Mouse (Mus musculus) hindbrain, embryonic 15.5 days (tissue): Measurements from ENCODE around the gene Olfr94. TPM values are rescaled to one million over a fixed set of nuclear protein-coding genes. Genes with fewer than 3 reads are reported as not detected.
"Not testable (repeated sequence)": the region's sequence is repeated elsewhere in the genome, so short reads cannot be mapped to it uniquely, and the experiment has no call there.

Source experiments
- ATAC-seq: fragments of 200-750 bp; cut with Nextera tagmentation; 2 replicates; pipeline ENCODE4 v1.8.0; 2017; ENCODE audit warnings: low read depth, moderate number of reproducible peaks, moderate TSS enrichment; ENCODE audit not compliant: low FRiP score
- H3K27ac ChIP-seq: fragments of 300-500 bp; sonication (generic); replicated peaks from 2 replicates; pipeline ENCODE4 v1.5.1; 2015; ENCODE audit warnings: mild to moderate bottlenecking, inconsistent platforms
- H3K27me3 ChIP-seq: fragments of 300-500 bp; sonication (generic); 2 replicates; pipeline ENCODE4 v1.6.1; 2015; ENCODE audit warnings: control low read depth, inconsistent platforms
- H3K36me3 ChIP-seq: fragments of 300-500 bp; sonication (generic); 2 replicates; pipeline ENCODE4 v1.6.1; 2015; ENCODE audit warnings: control low read depth, inconsistent platforms
- H3K4me1 ChIP-seq: fragments of 300-500 bp; sonication (generic); replicated peaks from 2 replicates; pipeline ENCODE4 v1.6.1; 2015; ENCODE audit warnings: control low read depth, inconsistent platforms
- H3K4me2 ChIP-seq: fragments of 300-500 bp; sonication (generic); 2 replicates; pipeline ENCODE4 v1.6.1; 2015; ENCODE audit warnings: moderate library complexity, mild to moderate bottlenecking, inconsistent platforms
- H3K4me3 ChIP-seq: fragments of 300-500 bp; sonication (generic); 2 replicates; pipeline ENCODE4 v1.5.1; 2015; ENCODE audit warnings: mild to moderate bottlenecking, inconsistent platforms
- H3K9ac ChIP-seq: fragments of 300-500 bp; sonication (generic); 2 replicates; pipeline ENCODE4 v1.6.1; 2015; ENCODE audit warnings: inconsistent platforms
- H3K9me3 ChIP-seq: fragments of 300-500 bp; sonication (generic); 2 replicates; pipeline ENCODE4 v1.6.1; 2016; ENCODE audit warnings: control low read depth, inconsistent platforms
- WGBS: fragments of 180-500 bp; shearing (Covaris S2); methylation state at CpG from one replicate; pipeline ENCODE4 v1.1.7; 2015; 5-methylcytosine and 5-hydroxymethylcytosine counted together
- polyA plus RNA-seq: library from polyadenylated mRNA; unstranded; fragments of >200 nt; fragmentation: Nextera tagmentation; extraction: Ambion mirVana; gene quantifications from 2 replicates; pipeline ENCODE4 v1.2.1, GENCODE M21; 2015

The Olfr94 gene
- polyA plus RNA-seq, result not detected in 2 replicates

DNA sequence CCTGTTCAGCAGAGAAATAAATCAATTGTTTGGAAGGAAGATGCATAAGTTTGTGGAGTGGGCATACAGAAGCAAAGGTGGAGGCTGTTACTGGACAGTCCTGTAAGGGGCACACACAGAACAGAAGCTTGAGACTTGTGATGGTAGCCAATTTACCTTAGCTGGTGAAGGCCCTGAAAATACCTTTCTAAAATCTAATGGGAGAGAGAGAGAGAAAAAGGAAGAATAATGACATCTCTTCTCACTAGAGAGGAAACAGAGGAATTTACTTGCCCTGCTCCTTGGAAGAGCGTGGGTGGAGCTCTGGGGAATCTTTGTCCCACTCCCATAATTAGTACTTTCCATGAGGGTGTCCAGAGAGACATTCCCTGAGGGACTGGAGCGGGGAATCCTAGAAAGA is at the start of gene Olfr94:
Gene Olfr94 (minus strand): TSS at position 101 of the 400 bp plus-strand sequence.
- Histone ChIP-seq H3K27me3 (peaks cover 16% of the 10 kb centered on the region), H3K9me3 (no peaks in the 10 kb centered on the region), H3K4me1 (peaks cover 9% of the 10 kb centered on the region; the same call in 1 of the 2 replicates), H3K4me2 (no peak within 1 kb of the TSS), H3K36me3 (no peaks in the 10 kb centered on the region), H3K27ac (no peak within 1 kb of the TSS), H3K9ac (no peak within 1 kb of the TSS), H3K4me3 (no peak within 1 kb of the TSS)
- WGBS, result 73% methylated on average over 2 of the region's 2 CpGs
- ATAC-seq, result no peak

DNA sequence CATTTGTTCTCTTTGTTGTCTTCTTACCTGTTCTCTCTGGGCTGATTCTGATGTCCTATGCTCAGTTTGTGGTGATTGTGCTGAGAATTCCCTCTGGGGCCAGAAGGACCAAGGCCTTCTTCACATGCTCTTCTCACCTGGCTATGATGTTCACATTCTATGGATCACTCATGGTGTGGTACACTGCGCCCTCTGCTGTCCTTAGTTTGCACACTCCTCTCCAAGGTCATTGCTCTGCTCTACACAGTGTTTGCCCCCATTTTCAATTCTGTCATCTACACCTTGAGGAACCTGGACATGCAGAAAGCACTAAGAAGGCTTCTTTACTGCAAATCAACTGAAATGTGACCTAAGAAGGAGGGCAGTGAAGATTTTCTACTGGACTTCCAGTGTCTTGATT is 49.8 kb upstream of the Olfr94 start:
- no peak overlapping the region for H3K4me2 ChIP-seq
- H3K9me3 ChIP-seq, result no peaks in the 10 kb centered on the region
- H3K4me3 ChIP-seq, result no peak overlapping the region
- H3K27me3 ChIP-seq, result no peaks in the 10 kb centered on the region
- no peaks in the 10 kb centered on the region for H3K4me1 ChIP-seq
- H3K9ac ChIP-seq, result no peak overlapping the region
- 21% methylated on average over 1 of the region's 1 CpGs for WGBS
- H3K36me3 ChIP-seq, result no peaks in the 10 kb centered on the region
- H3K27ac ChIP-seq, result no peak overlapping the region
- no peak for ATAC-seq

DNA sequence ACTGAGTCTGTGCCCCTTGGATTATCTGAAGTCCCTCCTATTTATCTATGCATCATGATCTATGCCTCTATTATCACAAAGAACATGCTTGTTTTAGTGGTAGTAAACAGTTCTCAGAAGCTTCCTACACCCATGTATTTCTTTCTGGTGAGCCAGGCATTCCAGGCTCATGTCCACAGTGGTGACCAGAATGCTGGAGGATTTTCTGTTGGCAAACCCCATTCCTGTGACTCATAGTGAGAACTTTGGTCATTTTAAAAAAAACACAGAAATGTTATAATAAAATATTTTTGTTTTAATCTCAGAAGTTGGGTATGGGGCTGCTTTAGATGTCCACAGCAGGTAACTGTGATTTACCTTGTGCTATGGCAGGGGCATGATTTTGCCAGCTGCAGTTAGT is 48.7 kb upstream of the Olfr94 start:
- Histone ChIP-seq H3K9ac (no peak overlapping the region), H3K4me2 (no peak overlapping the region), H3K36me3 (no peaks in the 10 kb centered on the region), H3K27me3 (no peaks in the 10 kb centered on the region), H3K27ac (no peak overlapping the region), H3K9me3 (no peaks in the 10 kb centered on the region), H3K4me3 (no peak overlapping the region), H3K4me1 (no peaks in the 10 kb centered on the region)
- ATAC-seq, result no peak

DNA sequence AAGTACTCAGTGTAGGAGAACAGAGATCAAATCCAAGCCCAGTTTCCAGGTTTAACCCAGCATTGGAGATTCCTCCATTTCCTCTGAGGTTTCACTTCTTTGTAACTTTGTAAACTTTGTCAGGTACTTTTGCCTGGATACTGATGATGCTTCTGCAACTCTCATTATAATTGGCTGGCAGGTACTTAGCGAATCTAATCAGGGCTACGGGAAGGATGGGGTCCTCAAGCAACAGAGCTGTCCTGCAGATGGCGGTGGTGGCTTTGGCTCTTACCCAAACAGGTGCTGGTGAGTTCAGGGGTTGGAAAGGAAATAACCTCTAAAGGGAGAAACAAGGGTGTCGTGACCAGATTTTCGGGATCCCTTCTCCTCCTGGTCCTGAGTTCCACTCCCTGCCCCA is 45.9 kb upstream of the Olfr94 start:
- 34% methylated on average over 5 of the region's 5 CpGs for WGBS
- ATAC-seq, result no peak

DNA sequence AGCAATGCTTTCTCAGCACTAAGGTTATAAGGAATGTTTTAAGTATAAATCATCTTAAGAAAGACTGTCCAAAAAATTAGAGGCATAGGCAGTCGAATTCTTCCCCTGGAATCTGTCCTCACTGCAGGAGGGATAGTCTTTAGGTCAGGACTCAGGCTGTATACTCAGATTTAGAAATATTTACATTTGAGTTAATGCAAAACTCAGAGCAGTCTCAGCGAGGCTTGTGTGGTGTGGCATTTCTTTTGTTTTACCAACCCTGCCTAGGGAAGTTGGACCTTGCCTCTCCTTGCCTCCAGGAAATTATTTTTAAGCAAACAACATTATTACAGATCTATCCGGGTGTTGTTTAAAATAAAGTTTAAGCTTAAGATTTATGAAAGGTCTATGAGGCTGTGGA is 41.4 kb upstream of the Olfr94 start:
- Histone ChIP-seq H3K4me3 (no peak overlapping the region), H3K36me3 (no peaks in the 10 kb centered on the region), H3K9me3 (no peaks in the 10 kb centered on the region), H3K27me3 (no peaks in the 10 kb centered on the region), H3K27ac (no peak overlapping the region), H3K9ac (no peak overlapping the region), H3K4me1 (no peaks in the 10 kb centered on the region), H3K4me2 (no peak overlapping the region)
- ATAC-seq, result no peak
- WGBS, result 58% methylated on average over 3 of the region's 3 CpGs

More for the DNA sequence above, 45.9 kb upstream of the Olfr94 start:
- H3K4me2 ChIP-seq, result no peak overlapping the region
- no peak overlapping the region for H3K27ac ChIP-seq
- H3K27me3 ChIP-seq, result no peaks in the 10 kb centered on the region
- H3K9me3 ChIP-seq, result no peaks in the 10 kb centered on the region
- H3K4me3 ChIP-seq, result no peak overlapping the region
- no peak overlapping the region for H3K9ac ChIP-seq
- H3K36me3 ChIP-seq, result no peaks in the 10 kb centered on the region
- H3K4me1 ChIP-seq, result no peaks in the 10 kb centered on the region

DNA sequence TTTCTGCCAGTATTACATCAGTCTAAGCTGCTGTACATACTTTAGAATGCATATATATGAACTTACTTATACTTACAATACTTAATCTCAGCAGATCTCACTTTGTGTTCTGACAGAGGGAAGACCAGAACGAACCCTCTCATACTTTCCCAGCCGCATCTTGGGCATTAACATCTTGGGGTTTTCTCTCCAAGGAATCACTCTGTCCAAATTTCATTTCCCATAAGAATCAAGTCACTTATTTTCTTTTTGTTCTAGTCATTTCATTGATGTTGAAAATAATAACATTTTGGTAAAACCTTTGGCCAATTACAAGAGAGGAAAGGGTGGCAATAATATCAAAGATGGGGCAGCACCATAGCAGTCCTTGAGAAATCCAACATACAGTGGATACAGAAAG is 36.4 kb upstream of the Olfr94 start, which contains the start of gene Olfr97:
Gene Olfr97 (minus strand): TSS at position 101 of the 400 bp plus-strand sequence.
- not testable (repeated sequence) for H3K4me1 ChIP-seq, ATAC-seq, H3K36me3 ChIP-seq, H3K27me3 ChIP-seq, H3K9me3 ChIP-seq, H3K4me3 ChIP-seq, H3K27ac ChIP-seq, H3K9ac ChIP-seq, H3K4me2 ChIP-seq
- WGBS, result 95% methylated on average over 2 of the region's 2 CpGs

DNA sequence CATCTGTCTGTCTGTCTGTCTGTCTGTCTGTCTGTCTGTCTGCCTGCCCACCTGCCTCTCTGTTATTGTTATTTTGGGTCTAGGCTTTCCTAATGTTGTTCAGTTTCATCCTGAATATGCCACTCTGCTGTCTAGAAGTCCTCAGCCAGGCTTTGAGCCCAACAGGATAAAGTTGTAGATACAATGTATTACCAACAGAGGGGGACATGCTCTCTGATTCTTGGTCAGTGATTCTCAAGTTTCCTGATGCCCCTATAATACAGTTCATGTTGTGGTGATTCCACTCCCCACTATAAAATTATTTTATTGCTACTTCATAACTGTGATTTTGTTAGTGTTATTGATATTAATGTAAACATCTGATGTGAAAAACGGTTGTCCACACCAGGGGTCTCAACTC is 21.1 kb upstream of the Olfr94 start:
- Histone ChIP-seq H3K4me3 (no peak overlapping the region), H3K4me2 (no peak overlapping the region), H3K27me3 (no peaks in the 10 kb centered on the region), H3K9me3 (no peaks in the 10 kb centered on the region), H3K36me3 (no peaks in the 10 kb centered on the region), H3K4me1 (no peaks in the 10 kb centered on the region), H3K27ac (no peak overlapping the region), H3K9ac (no peak overlapping the region)
- WGBS, result 31% methylated on average over 1 of the region's 1 CpGs
- ATAC-seq, result no peak

DNA sequence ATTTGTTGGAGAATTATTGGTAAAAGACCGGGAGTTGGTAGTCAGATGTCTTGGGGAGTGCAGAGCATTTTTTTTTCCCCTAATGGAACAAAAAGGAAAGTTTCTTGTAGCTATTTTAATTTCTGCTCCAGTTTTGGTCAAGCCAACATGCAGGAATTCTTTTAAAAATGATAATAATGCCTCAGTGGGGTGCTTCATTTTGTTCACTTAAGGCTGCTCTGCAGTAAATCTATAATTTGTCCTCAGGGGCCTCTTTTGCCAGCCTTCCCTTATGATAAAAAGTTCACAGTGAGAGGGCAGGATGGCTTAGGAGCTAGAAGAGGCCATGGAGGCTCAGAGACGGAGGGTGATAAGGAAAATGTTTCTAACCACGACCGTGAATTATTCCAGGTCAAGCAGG is 19.1 kb upstream of the Olfr94 start, which contains the start of gene Olfr96:
Gene Olfr96 (plus strand): TSS at position 301 of the 400 bp plus-strand sequence.
- H3K4me2 ChIP-seq, result no peak within 1 kb of the TSS
- H3K27me3 ChIP-seq, result no peaks in the 10 kb centered on the region
- ATAC-seq, result no peak
- no peak within 1 kb of the TSS for H3K4me3 ChIP-seq
- H3K4me1 ChIP-seq, result no peaks in the 10 kb centered on the region
- no peak within 1 kb of the TSS for H3K9ac ChIP-seq
- H3K27ac ChIP-seq, result no peak within 1 kb of the TSS
- H3K36me3 ChIP-seq, result no peaks in the 10 kb centered on the region
- 63% methylated on average over 4 of the region's 4 CpGs for WGBS
- no peaks in the 10 kb centered on the region for H3K9me3 ChIP-seq

DNA sequence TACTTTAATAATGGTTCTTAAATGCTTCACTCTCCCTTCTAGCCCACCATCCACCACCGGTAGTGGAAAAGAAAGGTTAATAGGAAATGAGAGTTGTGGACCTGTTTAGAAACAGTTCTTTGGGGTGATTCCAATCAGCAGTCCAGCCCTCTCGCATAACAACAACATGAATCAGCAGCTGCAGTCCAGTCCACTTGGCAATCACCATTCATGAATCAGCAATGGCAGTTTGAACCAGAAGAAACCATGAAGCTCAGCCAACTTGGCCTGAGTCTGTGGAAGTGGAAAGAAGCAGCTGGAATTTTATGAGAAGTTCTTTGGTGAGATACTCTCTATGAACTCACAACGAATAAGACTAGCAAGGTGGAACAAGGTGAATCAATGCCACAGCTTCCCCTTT is 17.7 kb upstream of the Olfr94 start:
- 88% methylated on average over 3 of the region's 3 CpGs for WGBS
- no peak overlapping the region for H3K4me2 ChIP-seq
- no peaks in the 10 kb centered on the region for H3K4me1 ChIP-seq
- H3K27ac ChIP-seq, result no peak overlapping the region
- no peaks in the 10 kb centered on the region for H3K9me3 ChIP-seq
- H3K9ac ChIP-seq, result no peak overlapping the region
- no peak overlapping the region for H3K4me3 ChIP-seq
- H3K27me3 ChIP-seq, result no peaks in the 10 kb centered on the region
- H3K36me3 ChIP-seq, result no peaks in the 10 kb centered on the region
- ATAC-seq, result no peak

DNA sequence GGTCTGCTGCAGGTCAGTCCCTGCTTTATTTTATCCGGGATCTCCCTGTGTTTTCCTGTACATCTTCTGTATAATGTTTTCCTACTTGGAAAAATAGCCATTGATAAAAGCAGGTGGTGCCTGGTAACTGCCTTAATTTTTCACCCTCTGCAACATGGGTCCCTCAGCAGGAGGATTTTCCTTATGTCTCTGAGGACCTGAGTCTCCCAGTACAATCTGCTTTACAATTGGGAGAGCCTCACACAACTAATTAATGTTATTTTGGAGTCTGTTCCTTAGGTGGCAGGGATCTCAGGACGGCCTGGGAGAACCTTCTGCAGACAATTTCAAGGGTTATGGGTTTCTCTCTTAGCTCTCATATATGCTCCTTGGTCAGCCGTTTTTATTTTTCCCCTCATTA is 12.2 kb upstream of the Olfr94 start, which contains the start of gene Olfr95:
Gene Olfr95 (minus strand): TSS at position 101 of the 400 bp plus-strand sequence.
- Histone ChIP-seq H3K27ac (no peak within 1 kb of the TSS), H3K9ac (no peak within 1 kb of the TSS), H3K4me1 (0 out of 2 replicates have a peak, but pooled peaks cover 4% of the 10 kb centered on the region), H3K9me3 (no peaks in the 10 kb centered on the region), H3K4me2 (no peak within 1 kb of the TSS), H3K36me3 (no peaks in the 10 kb centered on the region), H3K27me3 (peaks cover 8% of the 10 kb centered on the region; the same call in 1 of the 2 replicates), H3K4me3 (no peak within 1 kb of the TSS)
- 84% methylated on average over 3 of the region's 3 CpGs for WGBS
- no peak for ATAC-seq

DNA sequence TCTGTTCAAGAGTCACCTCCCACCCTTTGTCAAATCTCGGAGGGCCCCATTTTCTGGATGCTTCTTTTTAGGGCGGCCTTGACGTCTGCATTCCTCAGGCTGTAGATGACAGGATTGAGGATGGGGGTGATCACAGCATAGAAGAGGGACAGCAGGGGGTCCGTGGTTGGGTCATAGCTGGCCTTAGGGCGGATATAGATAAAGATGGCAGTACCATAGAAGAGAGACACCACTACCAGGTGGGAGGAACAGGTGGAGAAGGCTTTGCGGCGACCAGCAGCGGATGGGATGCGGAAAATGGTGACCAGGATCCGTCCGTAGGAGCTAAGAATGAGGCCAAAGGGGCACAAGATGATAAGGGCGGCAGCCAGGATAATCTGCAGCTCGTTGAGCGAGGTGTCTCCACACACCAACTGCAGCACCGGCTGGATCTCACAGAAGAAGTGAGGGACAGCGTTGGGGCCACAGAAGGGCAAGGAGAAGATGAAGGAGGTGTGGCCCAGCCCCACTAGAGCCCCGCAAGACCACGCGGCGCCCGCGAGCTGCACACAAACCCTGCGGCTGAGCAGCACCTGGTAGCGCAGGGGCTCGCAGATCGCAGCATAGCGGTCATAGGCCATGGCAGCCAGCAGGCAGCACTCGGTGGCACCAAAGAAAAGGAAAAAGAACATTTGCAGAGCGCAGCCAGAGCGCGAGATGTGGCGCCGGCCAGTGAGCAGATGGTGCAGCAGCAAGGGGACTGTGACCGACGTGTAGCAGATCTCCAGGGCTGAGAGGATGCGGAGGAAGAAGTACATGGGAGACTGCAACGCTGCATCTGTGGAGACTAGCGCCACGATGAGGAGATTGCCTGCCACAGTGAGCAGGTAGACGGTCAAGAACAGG is 10.3 kb upstream of the Olfr94 start:
- Histone ChIP-seq H3K9me3 (no peaks in the 10 kb centered on the region), H3K27ac (no peak overlapping the region), H3K9ac (peak overlapping the region; percentile 50), H3K4me3 (peak overlapping the region; percentile 42), H3K27me3 (peaks cover 8% of the 10 kb centered on the region; the same call in 1 of the 2 replicates), H3K4me2 (peak overlapping the region; percentile 74), H3K4me1 (0 out of 2 replicates have a peak, but pooled peaks cover 4% of the 10 kb centered on the region), H3K36me3 (no peaks in the 10 kb centered on the region)
- peak; percentile 86 for ATAC-seq
- WGBS, result 22% methylated on average over 40 of the region's 40 CpGs

DNA sequence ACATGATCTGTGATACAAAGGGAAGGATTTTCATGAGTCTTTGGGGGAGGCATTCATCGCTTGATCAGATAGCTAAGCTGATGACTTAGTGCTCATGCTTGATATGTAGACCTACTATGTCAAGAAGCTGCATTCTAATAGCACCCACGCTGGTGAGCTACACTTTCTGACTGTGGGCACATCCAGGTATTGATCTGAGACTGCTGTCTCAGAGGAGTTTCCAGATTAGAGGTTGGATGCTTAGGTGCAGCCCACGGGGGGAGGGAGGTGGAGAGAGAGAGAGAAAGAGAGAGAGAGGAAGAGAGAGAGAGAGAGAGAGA is 3.1 kb upstream of the Olfr94 start:
- H3K36me3 ChIP-seq, result no peaks in the 10 kb centered on the region
- H3K4me3 ChIP-seq, result no peak overlapping the region
- H3K4me1 ChIP-seq, result no peaks in the 10 kb centered on the region
- H3K27me3 ChIP-seq, result peaks cover under 1% of the 10 kb centered on the region; the same call in 1 of the 2 replicates
- no peak overlapping the region for H3K9ac ChIP-seq
- no peak overlapping the region for H3K4me2 ChIP-seq
- no peak overlapping the region for H3K27ac ChIP-seq
- 31% methylated on average over 3 of the region's 3 CpGs for WGBS
- peak; percentile 80; the same call in 1 of the 2 replicates for ATAC-seq
- H3K9me3 ChIP-seq, result no peaks in the 10 kb centered on the region
